Mouse (Mus musculus): Measurements from ENCODE around the gene Atp6v0d1.

GRCm38 (mm10) chr8:105493495-105493894, 72.4 kb downstream of the Atp6v0d1 start:
- TF ChIP-seq POLR2A (IDR thresholded peaks at IDR 0.05; ENCODE audit: control insufficient read depth in 1 of 2, insufficient read depth in 1 of 2, low read depth in 1 of 2, low read length in 2 of 2, poor library complexity in 1 of 2): no peak
- no peak for TF ChIP-seq UBTF (IDR thresholded peaks at IDR 0.05; ENCODE audit: borderline replicate concordance, insufficient read depth, low read depth, low read length)
- TF ChIP-seq MAX (IDR thresholded peaks at IDR 0.05; ENCODE audit: low read length): no peak
- TF ChIP-seq TCF12 (IDR thresholded peaks at IDR 0.05; ENCODE audit: low read depth, low read length): no peak
- TF ChIP-seq EP300 (IDR thresholded peaks at IDR 0.05; ENCODE audit: low read depth in 1 of 2, low read length in 2 of 2): no peak
- no peak for TF ChIP-seq NRF1 (IDR thresholded peaks at IDR 0.05; ENCODE audit: insufficient read depth, low read depth, low read length, poor library complexity, severe bottlenecking)
- TF ChIP-seq USF2 (IDR thresholded peaks at IDR 0.05; ENCODE audit: borderline replicate concordance in 1 of 2, insufficient read depth in 1 of 2, low read depth in 1 of 2, low read length in 2 of 2): no peak
- TF ChIP-seq CTCF (IDR thresholded peaks at IDR 0.05 in 2 of 3, conservative IDR thresholded peaks at IDR 0.05 in 1 of 3; ENCODE audit: control insufficient read depth in 1 of 3, insufficient read depth in 1 of 3, low read depth in 2 of 3, low read length in 3 of 3, poor library complexity in 1 of 3, severe bottlenecking in 1 of 3): no peak
- no peak for TF ChIP-seq MEF2A (IDR thresholded peaks at IDR 0.05; ENCODE audit: extremely low read depth, insufficient replicate concordance, low read depth, low read length, poor library complexity, severe bottlenecking)
- TF ChIP-seq GATA1 (IDR thresholded peaks at IDR 0.05; ENCODE audit: low read depth, low read length): no peak
- TF ChIP-seq SMC3 (IDR thresholded peaks at IDR 0.05; ENCODE audit: low read depth, low read length): no peak
- no peak for TF ChIP-seq CHD1 (IDR thresholded peaks at IDR 0.05; ENCODE audit: low read depth, low read length)
- TF ChIP-seq TAL1 (IDR thresholded peaks at IDR 0.05; ENCODE audit: low read length): no peak

Measured in MEL (cell line).